Mouse (Mus musculus) heart, embryonic 10.5 days (tissue): Measurements from ENCODE around the gene Syn2. TPM values are rescaled to one million over a fixed set of nuclear protein-coding genes. Genes with fewer than 3 reads are reported as not detected.

ENCODE experiments used
- DNase-seq: peaks from one replicate; pipeline ENCODE4 v3.0.0-alpha.2; 2017; ENCODE audit warnings: low spot score
- H3K27ac ChIP-seq: fragments of 300-500 bp; sonication (generic); 2 replicates; pipeline ENCODE4 v1.5.1; 2016; ENCODE audit warnings: mild to moderate bottlenecking
- H3K27me3 ChIP-seq: fragments of 300-500 bp; sonication (generic); 2 replicates; pipeline ENCODE4 v1.6.1; 2016; ENCODE audit warnings: mild to moderate bottlenecking; ENCODE audit not compliant: poor library complexity, insufficient read depth, severe bottlenecking
- H3K36me3 ChIP-seq: fragments of 300-500 bp; sonication (generic); 2 replicates; pipeline ENCODE4 v1.6.1; 2016; ENCODE audit warnings: mild to moderate bottlenecking, moderate library complexity
- H3K4me1 ChIP-seq: fragments of 300-500 bp; sonication (generic); 2 replicates; pipeline ENCODE4 v1.6.1; 2016; ENCODE audit warnings: mild to moderate bottlenecking
- H3K4me3 ChIP-seq: fragments of 300-500 bp; sonication (generic); 2 replicates; pipeline ENCODE4 v1.5.1; 2016; ENCODE audit warnings: mild to moderate bottlenecking, moderate library complexity
- H3K9me3 ChIP-seq: fragments of 300-500 bp; sonication (generic); 2 replicates; pipeline ENCODE4 v1.6.1; 2016; ENCODE audit warnings: mild to moderate bottlenecking, moderate library complexity
- WGBS: fragments of 180-500 bp; shearing (Covaris S2); methylation state at CpG from one replicate; pipeline ENCODE4 v1.1.7; 2016; 5-methylcytosine and 5-hydroxymethylcytosine counted together
- polyA plus RNA-seq: library from polyadenylated mRNA; unstranded; fragments of >200 nt; fragmentation: Nextera tagmentation; extraction: Ambion mirVana; gene quantifications from 2 replicates; pipeline ENCODE4 v1.2.1, GENCODE M21; 2016

The Syn2 gene
- polyA plus RNA-seq, 1 experiment from 2014 or later: 0.49 TPM

- Histone ChIP-seq H3K9me3 (no peaks in the 10 kb centered on the region), H3K4me3 (no peak overlapping the region), H3K4me1 (no peaks in the 10 kb centered on the region), H3K36me3 (no peaks in the 10 kb centered on the region), H3K27me3 (no peaks in the 10 kb centered on the region), H3K27ac (no peak overlapping the region)
- 62% methylated on average over 3 of the region's 3 CpGs for WGBS
- no peak for DNase-seq
These were observed 68.3 kb downstream of the Syn2 start for GRCm38 (mm10) chr6:115203029-115203428.

GRCm38 (mm10) chr6:115210187-115210586 is 75.5 kb downstream of the Syn2 start:
- WGBS: 62% methylated on average over 2 of the region's 2 CpGs

GRCm38 (mm10) chr6:115210820-115211219 is 76.1 kb downstream of the Syn2 start:
- WGBS: 84% methylated on average over 3 of the region's 3 CpGs

More at GRCm38 (mm10) chr6:115210187-115210586, 75.5 kb downstream of the Syn2 start:
- Histone ChIP-seq H3K27ac (no peak overlapping the region), H3K36me3 (no peaks in the 10 kb centered on the region), H3K9me3 (no peaks in the 10 kb centered on the region), H3K27me3 (no peaks in the 10 kb centered on the region), H3K4me3 (no peak overlapping the region), H3K4me1 (peaks cover 7% of the 10 kb centered on the region; the same call in 1 of the 2 replicates)
- no peak for DNase-seq

GRCm38 (mm10) chr6:115212132-115212903 is 77.6 kb downstream of the Syn2 start:
- Histone ChIP-seq H3K36me3 (no peaks in the 10 kb centered on the region), H3K9me3 (no peaks in the 10 kb centered on the region), H3K4me3 (no peak overlapping the region), H3K4me1 (peaks cover 7% of the 10 kb centered on the region; the same call in 1 of the 2 replicates), H3K27ac (no peak overlapping the region), H3K27me3 (0 out of 2 replicates have a peak, but pooled peaks cover 7% of the 10 kb centered on the region)
- DNase-seq: no peak
- 54% methylated on average over 5 of the region's 5 CpGs for WGBS

More at GRCm38 (mm10) chr6:115210820-115211219, 76.1 kb downstream of the Syn2 start:
- H3K27me3 ChIP-seq: 0 out of 2 replicates have a peak, but pooled peaks cover 5% of the 10 kb centered on the region
- peaks cover 7% of the 10 kb centered on the region; the same call in 1 of the 2 replicates for H3K4me1 ChIP-seq
- no peak overlapping the region for H3K27ac ChIP-seq
- DNase-seq: no peak
- no peak overlapping the region for H3K4me3 ChIP-seq
- no peaks in the 10 kb centered on the region for H3K9me3 ChIP-seq
- no peaks in the 10 kb centered on the region for H3K36me3 ChIP-seq

GRCm38 (mm10) chr6:115213129-115213528 is 78.4 kb downstream of the Syn2 start:
- Histone ChIP-seq H3K27ac (no peak overlapping the region), H3K27me3 (0 out of 2 replicates have a peak, but pooled peaks cover 7% of the 10 kb centered on the region), H3K9me3 (no peaks in the 10 kb centered on the region), H3K36me3 (no peaks in the 10 kb centered on the region), H3K4me1 (peaks cover 7% of the 10 kb centered on the region; the same call in 1 of the 2 replicates), H3K4me3 (no peak overlapping the region)
- no peak for DNase-seq
- 63% methylated on average over 5 of the region's 5 CpGs for WGBS

DNA sequence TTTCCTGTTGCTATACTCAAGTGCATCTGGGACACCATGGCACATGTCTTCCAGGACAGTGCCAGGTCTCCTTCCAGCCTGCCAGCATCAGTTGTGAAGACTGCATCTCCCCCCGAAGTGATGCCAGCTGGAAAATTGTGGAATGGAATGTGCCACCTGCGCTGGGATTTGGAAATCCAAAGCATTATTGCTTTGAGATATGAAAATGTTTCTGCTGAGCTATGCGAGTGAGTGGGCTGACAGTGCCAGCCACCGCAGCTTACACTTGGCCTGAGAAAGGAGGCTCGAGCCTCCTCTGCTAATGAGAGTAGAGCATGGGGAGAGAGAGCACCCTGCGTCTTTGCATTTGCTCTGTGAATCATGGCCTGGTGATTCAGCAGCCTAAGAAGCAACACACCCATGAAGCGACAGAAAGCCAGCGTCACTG is 86.5 kb downstream of the Syn2 start:
- DNase-seq: no peak

GRCm38 (mm10) chr6:115225519-115225918 is 90.8 kb downstream of the Syn2 start:
- 77% methylated on average over 3 of the region's 3 CpGs for WGBS
- Histone ChIP-seq H3K4me1 (no peaks in the 10 kb centered on the region), H3K27ac (no peak overlapping the region), H3K36me3 (no peaks in the 10 kb centered on the region), H3K4me3 (no peak overlapping the region), H3K9me3 (no peaks in the 10 kb centered on the region), H3K27me3 (peaks cover 35% of the 10 kb centered on the region)
- no peak for DNase-seq

More for the DNA sequence above, 86.5 kb downstream of the Syn2 start:
- H3K27me3 ChIP-seq: peaks cover 21% of the 10 kb centered on the region
- H3K9me3 ChIP-seq: no peaks in the 10 kb centered on the region
- no peak overlapping the region for H3K4me3 ChIP-seq
- no peak overlapping the region for H3K27ac ChIP-seq
- H3K4me1 ChIP-seq: no peaks in the 10 kb centered on the region
- 78% methylated on average over 8 of the region's 8 CpGs for WGBS
- H3K36me3 ChIP-seq: no peaks in the 10 kb centered on the region

DNA sequence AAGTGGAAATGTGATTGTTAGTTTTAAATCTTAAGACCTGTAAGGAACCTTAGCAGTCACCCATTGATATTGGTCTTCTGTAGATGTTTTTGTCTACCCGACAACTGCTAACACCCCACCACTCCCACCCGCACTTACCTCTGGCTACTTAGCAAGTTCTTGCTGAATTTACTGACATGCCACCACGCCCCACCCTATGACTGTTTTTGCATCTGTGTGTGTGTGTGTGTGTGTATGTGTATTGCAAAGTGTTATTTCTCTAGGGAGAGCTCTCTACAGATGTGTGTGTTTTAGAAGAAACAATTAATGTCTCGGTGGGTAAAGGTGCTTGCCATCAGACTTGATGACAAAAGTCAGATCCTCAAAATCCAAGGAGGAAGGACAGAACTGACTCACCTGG is 92.3 kb downstream of the Syn2 start, which contains the start of gene Gm17482:
Gene Gm17482, plus strand, starts transcription at position 301 of the 400 bp plus-strand sequence.
- Histone ChIP-seq H3K9me3 (no peaks in the 10 kb centered on the region), H3K27me3 (peaks cover 43% of the 10 kb centered on the region), H3K4me3 (no peak within 1 kb of the TSS), H3K36me3 (no peaks in the 10 kb centered on the region), H3K27ac (no peak within 1 kb of the TSS), H3K4me1 (no peaks in the 10 kb centered on the region)
- DNase-seq: no peak
- WGBS: 67% methylated on average over 4 of the region's 4 CpGs

DNA sequence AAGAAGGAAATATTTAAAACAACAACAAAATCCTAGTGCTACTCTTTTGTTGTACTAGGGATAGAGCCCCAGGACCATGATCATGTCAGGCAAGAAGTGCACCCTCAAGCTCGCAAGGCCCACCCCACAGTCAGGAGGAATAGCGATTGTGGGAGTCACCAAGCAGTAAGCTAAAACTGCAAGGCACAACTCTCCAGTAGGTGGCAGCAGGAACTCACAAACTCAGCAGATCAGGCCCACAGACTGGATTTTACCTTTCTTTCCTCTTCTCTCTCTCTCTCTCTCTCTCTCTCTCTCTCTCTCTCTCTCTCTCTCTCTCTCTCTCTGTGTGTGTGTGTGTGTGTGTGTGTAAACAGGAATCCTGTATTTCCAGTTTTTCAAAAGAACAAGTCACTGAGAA is 92.8 kb downstream of the Syn2 start:
- WGBS: 4% methylated on average over 2 of the region's 2 CpGs
- Histone ChIP-seq H3K27ac (no peak overlapping the region), H3K9me3 (no peaks in the 10 kb centered on the region), H3K4me1 (no peaks in the 10 kb centered on the region), H3K27me3 (peaks cover 48% of the 10 kb centered on the region), H3K36me3 (no peaks in the 10 kb centered on the region), H3K4me3 (no peak overlapping the region)
- DNase-seq: peak; percentile 79

GRCm38 (mm10) chr6:115230557-115230956 is 95.9 kb downstream of the Syn2 start:
- Histone ChIP-seq H3K27me3 (peaks cover 62% of the 10 kb centered on the region), H3K4me3 (no peak overlapping the region), H3K4me1 (no peaks in the 10 kb centered on the region), H3K36me3 (no peaks in the 10 kb centered on the region), H3K9me3 (no peaks in the 10 kb centered on the region), H3K27ac (no peak overlapping the region)
- WGBS: 67% methylated on average over 3 of the region's 3 CpGs
- DNase-seq: no peak

GRCm38 (mm10) chr6:115231836-115232235 is 97.1 kb downstream of the Syn2 start:
- no peak overlapping the region for H3K27ac ChIP-seq
- H3K4me1 ChIP-seq: no peaks in the 10 kb centered on the region
- DNase-seq: no peak
- H3K4me3 ChIP-seq: no peak overlapping the region
- no peaks in the 10 kb centered on the region for H3K36me3 ChIP-seq
- H3K9me3 ChIP-seq: no peaks in the 10 kb centered on the region
- WGBS: 71% methylated on average over 4 of the region's 4 CpGs
- H3K27me3 ChIP-seq: peaks cover 71% of the 10 kb centered on the region

DNA sequence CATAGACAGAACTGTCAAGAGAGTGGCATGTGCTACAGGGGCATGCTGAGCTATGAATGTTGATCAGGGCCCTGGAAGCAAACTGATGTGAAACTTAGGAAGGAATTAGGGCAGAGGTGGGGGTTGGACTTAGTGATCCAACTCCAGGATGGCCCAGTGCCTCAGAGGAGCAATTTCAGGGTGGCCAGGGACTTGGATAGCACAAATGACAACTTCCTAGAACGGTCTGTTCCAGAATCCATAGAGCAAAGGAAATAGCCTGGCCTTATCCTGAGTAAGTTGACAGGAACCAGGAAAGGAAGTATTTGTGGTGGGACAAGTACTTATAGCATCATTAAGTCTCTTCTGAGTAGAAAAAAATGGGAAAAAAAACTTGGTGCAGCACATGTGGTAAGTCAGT is 97.9 kb downstream of the Syn2 start:
- Histone ChIP-seq H3K27me3 (peaks cover 78% of the 10 kb centered on the region), H3K4me1 (no peaks in the 10 kb centered on the region), H3K4me3 (no peak overlapping the region), H3K27ac (no peak overlapping the region), H3K36me3 (no peaks in the 10 kb centered on the region), H3K9me3 (no peaks in the 10 kb centered on the region)
- 79% methylated on average over 1 of the region's 1 CpGs for WGBS
- DNase-seq: no peak
